Mouse (Mus musculus): ENCODE results near the gene Fcmr. TPM values are rescaled to one million over a fixed set of nuclear protein-coding genes. Genes with fewer than 3 reads are reported as not detected.

Gene Fcmr
- polyA plus RNA-seq, 1 experiment from 2014 or later: not detected

DNA sequence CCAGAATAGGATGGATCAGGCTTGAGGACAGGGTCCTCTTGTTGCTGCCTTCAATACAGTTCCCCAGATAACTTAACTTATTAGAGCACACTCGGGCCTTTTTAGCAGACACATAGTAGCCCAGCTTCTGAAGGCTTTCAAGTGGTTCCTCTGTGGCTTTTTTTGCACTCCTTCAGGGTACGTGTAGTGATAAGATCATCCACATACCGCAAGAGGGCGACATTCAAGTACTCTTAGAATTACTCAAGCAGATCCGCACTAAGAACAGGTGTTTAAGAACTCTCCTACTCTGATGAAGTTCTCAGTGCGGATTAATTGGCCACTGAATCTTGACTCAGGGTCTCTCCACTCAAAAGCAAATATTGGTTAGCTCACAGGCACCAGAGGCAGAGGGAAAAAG is 27.2 kb upstream of the Fcmr start:
- no peak overlapping the region for H3K4me3 ChIP-seq
- H3K27ac ChIP-seq: no peak overlapping the region
- H3K4me2 ChIP-seq (replicated peaks): no peak overlapping the region
- no peak overlapping the region for H3K9ac ChIP-seq
- peaks cover 9% of the 10 kb centered on the region; the same call in 1 of the 2 replicates for H3K4me1 ChIP-seq
- no peaks in the 10 kb centered on the region for H3K27me3 ChIP-seq
- H3K36me3 ChIP-seq: no peaks in the 10 kb centered on the region
- 59% methylated on average over 6 of the region's 6 CpGs for whole genome bisulfite sequencing
- ATAC-seq (ENCODE audit: low FRiP score, low read depth): no peak
- H3K9me3 ChIP-seq: no peaks in the 10 kb centered on the region

GRCm38 (mm10) chr1:130840599-130841379 is 24.7 kb upstream of the Fcmr start:
- 32% methylated on average over 8 of the region's 8 CpGs for WGBS
- Histone ChIP-seq H3K27me3 (no peaks in the 10 kb centered on the region), H3K4me1 (peaks cover 9% of the 10 kb centered on the region; the same call in 1 of the 2 replicates), H3K36me3 (no peaks in the 10 kb centered on the region), H3K4me2 (replicated peaks) (no peak overlapping the region), H3K27ac (no peak overlapping the region), H3K4me3 (no peak overlapping the region), H3K9me3 (no peaks in the 10 kb centered on the region), H3K9ac (no peak overlapping the region)
- ATAC-seq (ENCODE audit: low FRiP score, low read depth): no peak

- no peak for ATAC-seq (ENCODE audit: low FRiP score, low read depth)
Measured at GRCm38 (mm10) chr1:130841621-130842020, 23.8 kb upstream of the Fcmr start.

DNA sequence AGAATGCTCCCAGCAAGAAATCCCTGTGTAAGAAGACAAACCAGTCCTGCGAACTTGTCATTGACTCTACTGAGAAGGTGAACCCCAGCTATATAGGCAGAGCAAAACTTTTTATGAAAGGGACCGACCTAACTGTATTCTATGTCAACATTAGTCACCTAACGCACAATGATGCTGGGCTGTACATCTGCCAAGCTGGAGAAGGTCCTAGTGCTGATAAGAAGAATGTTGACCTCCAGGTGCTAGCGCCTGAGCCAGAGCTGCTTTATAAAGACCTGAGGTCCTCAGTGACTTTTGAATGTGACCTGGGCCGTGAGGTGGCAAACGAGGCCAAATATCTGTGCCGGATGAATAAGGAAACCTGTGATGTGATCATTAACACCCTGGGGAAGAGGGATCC is 21.0 kb upstream of the Fcmr start:
- Histone ChIP-seq H3K36me3 (no peaks in the 10 kb centered on the region), H3K27me3 (no peaks in the 10 kb centered on the region), H3K4me1 (peaks cover 9% of the 10 kb centered on the region; the same call in 1 of the 2 replicates), H3K4me2 (replicated peaks) (no peak overlapping the region), H3K4me3 (no peak overlapping the region), H3K27ac (no peak overlapping the region), H3K9ac (no peak overlapping the region), H3K9me3 (no peaks in the 10 kb centered on the region)
- ATAC-seq (ENCODE audit: low FRiP score, low read depth): no peak
- 87% methylated on average over 7 of the region's 7 CpGs for WGBS

More at GRCm38 (mm10) chr1:130841621-130842020, 23.8 kb upstream of the Fcmr start:
- Histone ChIP-seq H3K4me3 (no peak overlapping the region), H3K27me3 (no peaks in the 10 kb centered on the region), H3K27ac (no peak overlapping the region), H3K9me3 (no peaks in the 10 kb centered on the region), H3K4me2 (replicated peaks) (no peak overlapping the region), H3K36me3 (no peaks in the 10 kb centered on the region), H3K9ac (no peak overlapping the region), H3K4me1 (peaks cover 9% of the 10 kb centered on the region; the same call in 1 of the 2 replicates)
- 79% methylated on average over 7 of the region's 7 CpGs for WGBS

- Histone ChIP-seq H3K9me3 (no peaks in the 10 kb centered on the region), H3K27me3 (no peaks in the 10 kb centered on the region), H3K9ac (no peak overlapping the region), H3K4me2 (replicated peaks) (no peak overlapping the region), H3K36me3 (no peaks in the 10 kb centered on the region), H3K27ac (no peak overlapping the region), H3K4me3 (no peak overlapping the region), H3K4me1 (no peaks in the 10 kb centered on the region)
- WGBS: 90% methylated on average over 10 of the region's 10 CpGs
- ATAC-seq (ENCODE audit: low FRiP score, low read depth): no peak
Measured at GRCm38 (mm10) chr1:130849530-130850214, 15.8 kb upstream of the Fcmr start.

GRCm38 (mm10) chr1:130850405-130850804 is 15.1 kb upstream of the Fcmr start:
- no peak overlapping the region for H3K9ac ChIP-seq
- H3K36me3 ChIP-seq: no peaks in the 10 kb centered on the region
- ATAC-seq (ENCODE audit: low FRiP score, low read depth): no peak
- H3K4me3 ChIP-seq: no peak overlapping the region
- WGBS: 84% methylated on average over 5 of the region's 5 CpGs
- H3K4me2 ChIP-seq (replicated peaks): no peak overlapping the region
- no peaks in the 10 kb centered on the region for H3K27me3 ChIP-seq
- no peaks in the 10 kb centered on the region for H3K4me1 ChIP-seq
- H3K27ac ChIP-seq: no peak overlapping the region
- no peaks in the 10 kb centered on the region for H3K9me3 ChIP-seq

- 87% methylated on average over 9 of the region's 9 CpGs for WGBS
Measured at GRCm38 (mm10) chr1:130854819-130855218, 10.7 kb upstream of the Fcmr start.

DNA sequence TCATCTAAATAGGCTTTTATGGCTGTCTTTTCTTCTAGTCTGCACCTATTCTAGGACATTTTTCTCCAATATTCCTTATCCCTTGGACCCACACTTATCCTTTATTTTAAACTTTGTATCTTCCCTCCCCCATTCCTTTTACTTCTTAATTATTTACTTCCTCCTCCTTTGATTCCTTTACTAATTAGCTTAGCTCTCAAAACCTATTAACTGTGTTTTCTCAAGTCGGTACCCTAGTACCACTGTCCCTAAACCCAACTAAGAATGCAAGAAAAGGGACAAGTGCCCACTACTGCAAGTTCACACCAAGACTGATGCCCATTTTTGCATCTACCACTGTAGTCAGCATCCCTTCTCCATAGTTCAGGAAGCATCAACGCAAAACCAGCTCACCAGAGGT is 9.7 kb upstream of the Fcmr start:
- Histone ChIP-seq H3K4me3 (no peak overlapping the region), H3K9ac (no peak overlapping the region), H3K4me2 (replicated peaks) (no peak overlapping the region), H3K9me3 (no peaks in the 10 kb centered on the region), H3K36me3 (no peaks in the 10 kb centered on the region), H3K27me3 (no peaks in the 10 kb centered on the region), H3K27ac (no peak overlapping the region), H3K4me1 (no peaks in the 10 kb centered on the region)
- no peak for ATAC-seq (ENCODE audit: low FRiP score, low read depth)
- 78% methylated on average over 2 of the region's 2 CpGs for WGBS

More at GRCm38 (mm10) chr1:130854819-130855218, 10.7 kb upstream of the Fcmr start:
- H3K4me3 ChIP-seq: no peak overlapping the region
- no peak for ATAC-seq (ENCODE audit: low FRiP score, low read depth)
- H3K36me3 ChIP-seq: no peaks in the 10 kb centered on the region
- H3K9me3 ChIP-seq: no peaks in the 10 kb centered on the region
- no peak overlapping the region for H3K4me2 ChIP-seq (replicated peaks)
- H3K4me1 ChIP-seq: no peaks in the 10 kb centered on the region
- no peak overlapping the region for H3K27ac ChIP-seq
- H3K27me3 ChIP-seq: no peaks in the 10 kb centered on the region
- H3K9ac ChIP-seq: no peak overlapping the region

- H3K4me3 ChIP-seq: no peak overlapping the region
- no peak for ATAC-seq (ENCODE audit: low FRiP score, low read depth)
- no peaks in the 10 kb centered on the region for H3K4me1 ChIP-seq
- no peaks in the 10 kb centered on the region for H3K36me3 ChIP-seq
- H3K27ac ChIP-seq: no peak overlapping the region
- H3K27me3 ChIP-seq: no peaks in the 10 kb centered on the region
- no peak overlapping the region for H3K9ac ChIP-seq
- H3K9me3 ChIP-seq: no peaks in the 10 kb centered on the region
- no peak overlapping the region for H3K4me2 ChIP-seq (replicated peaks)
- 77% methylated on average over 4 of the region's 4 CpGs for WGBS
Measured at GRCm38 (mm10) chr1:130857456-130857855, 8.0 kb upstream of the Fcmr start.

DNA sequence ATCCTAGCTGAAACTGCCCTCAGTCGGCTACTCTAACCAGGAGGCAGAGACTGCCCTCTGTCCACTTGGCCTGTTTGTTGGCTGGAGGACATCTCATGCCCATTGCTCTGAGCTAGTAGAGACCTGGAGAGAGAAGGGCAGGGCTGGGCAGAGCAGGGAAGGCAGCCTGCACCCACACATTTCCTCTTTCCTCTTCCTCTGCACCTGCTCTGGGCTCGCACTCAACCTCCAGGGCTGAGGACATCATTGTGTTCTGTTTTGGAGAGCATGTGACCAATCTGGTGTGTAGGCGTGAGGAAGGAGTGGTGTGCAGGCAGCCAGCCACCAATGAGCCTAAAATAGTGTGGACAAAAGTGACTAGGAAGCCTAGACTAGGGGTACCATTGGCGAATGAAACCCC is 1.2 kb upstream of the Fcmr start:
- 82% methylated on average over 4 of the region's 4 CpGs for WGBS
- H3K9ac ChIP-seq: no peak overlapping the region
- H3K27ac ChIP-seq: no peak overlapping the region
- ATAC-seq (ENCODE audit: low FRiP score, low read depth): no peak
- H3K36me3 ChIP-seq: no peaks in the 10 kb centered on the region
- no peaks in the 10 kb centered on the region for H3K4me1 ChIP-seq
- H3K4me3 ChIP-seq: no peak overlapping the region
- H3K4me2 ChIP-seq (replicated peaks): no peak overlapping the region
- H3K27me3 ChIP-seq: no peaks in the 10 kb centered on the region
- no peaks in the 10 kb centered on the region for H3K9me3 ChIP-seq

DNA sequence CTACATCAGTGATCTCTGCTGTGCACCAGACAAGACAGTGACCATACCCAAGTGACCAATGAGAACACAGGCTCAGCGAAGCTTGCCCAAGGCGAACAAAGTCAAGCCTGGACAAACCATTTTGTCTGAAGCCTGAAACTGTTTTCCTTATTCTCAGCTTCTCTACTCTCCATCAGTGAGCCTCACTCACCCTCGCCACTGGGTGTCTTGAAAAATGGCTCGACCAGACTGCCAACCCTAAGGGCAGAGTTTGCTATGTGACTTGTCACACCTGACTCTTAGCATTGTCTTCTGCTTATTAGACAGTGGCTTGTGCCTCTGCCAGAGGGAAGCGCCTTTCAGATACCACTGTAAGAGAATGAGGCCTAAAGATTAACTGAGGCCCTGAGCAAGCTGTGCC is 728 bp upstream of the Fcmr start:
- WGBS: 91% methylated on average over 5 of the region's 5 CpGs

DNA sequence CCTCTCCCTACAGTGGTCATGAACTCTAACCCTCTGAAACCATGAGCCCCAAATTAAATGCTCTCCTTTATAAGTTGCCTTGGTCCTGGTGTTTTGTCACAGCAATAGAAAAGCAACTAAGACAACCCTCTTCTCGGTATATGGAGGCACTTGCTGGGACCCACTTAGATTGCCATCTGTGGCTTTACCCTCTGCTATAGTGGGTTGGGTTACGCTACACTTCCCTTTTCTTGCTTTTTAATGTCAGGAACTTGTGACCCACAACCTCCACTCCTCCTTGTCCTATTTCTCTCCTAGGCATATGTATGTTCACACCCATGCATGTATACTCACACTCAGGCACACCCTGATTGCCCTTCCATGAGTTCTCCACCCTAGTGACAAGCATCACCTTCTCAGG is 7.4 kb downstream of the Fcmr start:
- Histone ChIP-seq H3K4me2 (replicated peaks) (no peak overlapping the region), H3K36me3 (no peaks in the 10 kb centered on the region), H3K9me3 (no peaks in the 10 kb centered on the region), H3K27ac (no peak overlapping the region), H3K27me3 (peaks cover 9% of the 10 kb centered on the region), H3K4me1 (peaks cover 2% of the 10 kb centered on the region; the same call in 1 of the 2 replicates), H3K4me3 (no peak overlapping the region), H3K9ac (no peak overlapping the region)
- ATAC-seq (ENCODE audit: low FRiP score, low read depth): no peak
- WGBS: 83% methylated on average over 2 of the region's 2 CpGs

More for the DNA sequence above, 728 bp upstream of the Fcmr start:
- Histone ChIP-seq H3K4me2 (replicated peaks) (no peak overlapping the region), H3K27ac (no peak overlapping the region), H3K36me3 (no peaks in the 10 kb centered on the region), H3K27me3 (no peaks in the 10 kb centered on the region), H3K9ac (no peak overlapping the region), H3K9me3 (no peaks in the 10 kb centered on the region), H3K4me3 (no peak overlapping the region), H3K4me1 (no peaks in the 10 kb centered on the region)
- ATAC-seq (ENCODE audit: low FRiP score, low read depth): no peak
